Comparison of ENCODE assay signal across 13 mouse cellular contexts in genomic region chr10:97093886-97094285, GRCm38 (mm10).
"Had no signal": no experiment of that assay in that cellular context is flagged by ENCODE, and none has a peak within 500 bp of the region (broad histone marks: within the 10 kb centered on the region; RNA-seq: fewer than 3 reads in every experiment).

No protein-coding gene starts in this region.

- H3K27ac ChIP-seq: limb, embryonic 13.5 days; liver, embryonic 14.5 days; midbrain, embryonic 10.5 days; neural tube, embryonic 13.5 days had no signal

- DNase-seq: kidney, adult 9 months; kidney, postnatal 10 days; left cerebral cortex, postnatal 4 days; lung, adult 18-20 months; midbrain, embryonic 14.5 days; right cerebral cortex, postnatal 4 days; spleen, adult 18-20 months; thymus, adult 18-20 months; thymus, postnatal 14 days had no signal

- H3K36me3 ChIP-seq: limb, embryonic 13.5 days; midbrain, embryonic 10.5 days; neural tube, embryonic 13.5 days had no signal

- H3K4me2 ChIP-seq: limb, embryonic 13.5 days; neural tube, embryonic 13.5 days had no signal

- H3K27me3 ChIP-seq: limb, embryonic 13.5 days; neural tube, embryonic 13.5 days had no signal

- H3K4me1 ChIP-seq: neural tube, embryonic 13.5 days had no signal

- H3K9ac ChIP-seq: limb, embryonic 13.5 days; liver, embryonic 14.5 days; neural tube, embryonic 13.5 days had no signal

- H3K9me3 ChIP-seq: limb, embryonic 13.5 days; midbrain, embryonic 10.5 days; neural tube, embryonic 13.5 days had no signal

- H3K4me3 ChIP-seq: limb, embryonic 13.5 days; midbrain, embryonic 10.5 days; neural tube, embryonic 13.5 days had no signal
